Mouse (Mus musculus): ENCODE measurements around the gene Cldn10.

GRCm38 (mm10) chr14:118820111-118820510, 32.4 kb downstream of the Cldn10 start:
- TF ChIP-seq CTCF (IDR thresholded peaks at IDR 0.05; ENCODE audit: borderline replicate concordance, extremely low read depth, insufficient read depth, insufficient read length), result peak; percentile 85
- no peak for TF ChIP-seq POLR2A (IDR thresholded peaks at IDR 0.05; ENCODE audit: borderline replicate concordance, extremely low read depth, insufficient read depth, insufficient read length, poor library complexity, severe bottlenecking)

All from brain, embryonic 14.5 days (tissue).